Mouse (Mus musculus): ENCODE data around the gene Rbfox2. TPM values are rescaled to one million over a fixed set of nuclear protein-coding genes. Genes with fewer than 3 reads are reported as not detected.

The Rbfox2 gene
- total and polyA plus RNA-seq, 2 experiments from 2014 or later, result 135 to 470 TPM

DNA sequence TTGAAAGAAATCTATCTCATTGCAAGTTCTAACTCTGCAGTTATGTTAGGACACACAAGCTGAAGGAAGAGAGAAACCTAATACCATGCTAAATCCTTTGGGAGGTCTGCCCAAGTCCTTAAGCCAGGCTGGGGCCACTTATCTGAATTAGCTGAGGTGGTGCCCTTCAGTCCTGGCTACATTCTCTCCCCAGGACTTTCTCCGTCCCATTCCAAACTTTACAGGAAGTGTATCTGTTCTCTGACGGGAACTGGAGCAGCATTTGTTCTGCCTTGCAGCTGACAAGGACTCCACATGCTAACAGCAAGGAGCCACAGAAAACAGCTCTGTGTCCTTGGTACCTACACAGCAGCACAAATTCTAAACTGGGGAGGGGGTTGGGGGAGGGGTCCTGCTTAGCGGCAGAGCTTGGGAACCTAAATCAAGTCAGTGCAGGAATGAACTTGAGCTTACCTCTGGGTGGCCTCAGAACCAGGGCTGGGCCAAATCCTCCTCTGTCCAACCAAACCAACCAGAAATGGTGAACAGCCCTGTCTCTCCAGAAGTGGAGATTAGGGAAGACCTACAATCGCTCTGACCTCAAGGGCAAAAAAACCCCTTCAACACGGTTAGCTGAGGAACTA is 91.5 kb downstream of the Rbfox2 start:
- DNase-seq (no peak), ATAC-seq (no peak)
- no peak for TF ChIP-seq CTCF (IDR thresholded peaks at IDR 0.05; ENCODE audit: low read depth)
- no peak overlapping the region for H3K27ac ChIP-seq (ENCODE audit: low read depth, low read length)
- no peak overlapping the region for H3K9ac ChIP-seq
- H3K4me3 ChIP-seq (ENCODE audit: low read depth, low read length), result no peak overlapping the region
- WGBS, result 17% methylated on average over 5 of the region's 5 CpGs
- no peaks in the 10 kb centered on the region for H3K9me3 ChIP-seq (ENCODE audit: low read length)
- peaks cover 3% of the 10 kb centered on the region; the same call in 1 of the 2 replicates for H3K36me3 ChIP-seq (ENCODE audit: insufficient read depth)
- no peak overlapping the region for H3K4me2 ChIP-seq (ENCODE audit: low read depth)
- H3K27me3 ChIP-seq (ENCODE audit: insufficient read depth, low read length), result no peaks in the 10 kb centered on the region
- H3K4me1 ChIP-seq (ENCODE audit: insufficient read depth), result no peaks in the 10 kb centered on the region

DNA sequence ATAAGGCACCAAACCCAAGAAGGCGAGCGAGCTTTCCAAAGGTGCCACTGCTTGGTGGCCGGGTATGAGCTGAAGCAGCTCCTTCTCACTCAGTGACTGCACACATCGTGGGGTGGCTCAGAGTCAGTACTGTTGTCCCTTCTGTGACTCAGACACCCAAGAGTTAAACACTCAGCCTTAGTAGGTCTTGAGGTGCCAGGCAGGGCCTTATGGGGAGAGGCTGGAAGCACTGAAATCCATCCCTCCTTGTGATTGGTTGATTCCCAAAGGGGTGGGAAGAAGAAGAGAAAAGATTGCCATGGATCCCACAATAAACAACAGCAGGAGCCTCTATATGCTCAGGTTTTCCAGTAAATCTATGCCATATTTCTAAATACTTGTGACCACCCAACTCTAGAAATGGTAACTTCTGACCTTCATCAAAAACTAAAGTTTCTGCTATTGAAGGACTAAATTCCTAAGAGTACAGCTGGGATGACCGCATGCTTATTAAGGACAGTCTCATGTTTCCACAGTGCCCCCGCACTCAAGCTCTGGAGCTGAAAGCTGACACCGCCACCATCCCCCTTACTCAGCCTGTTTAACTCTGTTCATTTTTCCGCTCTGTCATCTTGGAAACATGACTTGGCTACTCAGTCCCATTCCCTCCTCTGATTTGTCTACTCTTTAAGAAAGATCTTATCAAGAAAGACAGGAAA is 92.2 kb downstream of the Rbfox2 start:
- ATAC-seq (no peak), DNase-seq (no peak)
- H3K27me3 ChIP-seq (ENCODE audit: insufficient read depth, low read length), result no peaks in the 10 kb centered on the region
- no peak overlapping the region for H3K4me3 ChIP-seq (ENCODE audit: low read depth, low read length)
- 42% methylated on average over 8 of the region's 8 CpGs for WGBS
- H3K9me3 ChIP-seq (ENCODE audit: low read length), result no peaks in the 10 kb centered on the region
- H3K27ac ChIP-seq (ENCODE audit: low read depth, low read length), result no peak overlapping the region
- TF ChIP-seq CTCF (IDR thresholded peaks at IDR 0.05; ENCODE audit: low read depth), result no peak
- no peak overlapping the region for H3K4me2 ChIP-seq (ENCODE audit: low read depth)
- H3K4me1 ChIP-seq (ENCODE audit: insufficient read depth), result no peaks in the 10 kb centered on the region
- no peak overlapping the region for H3K9ac ChIP-seq
- peaks cover 3% of the 10 kb centered on the region; the same call in 1 of the 2 replicates for H3K36me3 ChIP-seq (ENCODE audit: insufficient read depth)

DNA sequence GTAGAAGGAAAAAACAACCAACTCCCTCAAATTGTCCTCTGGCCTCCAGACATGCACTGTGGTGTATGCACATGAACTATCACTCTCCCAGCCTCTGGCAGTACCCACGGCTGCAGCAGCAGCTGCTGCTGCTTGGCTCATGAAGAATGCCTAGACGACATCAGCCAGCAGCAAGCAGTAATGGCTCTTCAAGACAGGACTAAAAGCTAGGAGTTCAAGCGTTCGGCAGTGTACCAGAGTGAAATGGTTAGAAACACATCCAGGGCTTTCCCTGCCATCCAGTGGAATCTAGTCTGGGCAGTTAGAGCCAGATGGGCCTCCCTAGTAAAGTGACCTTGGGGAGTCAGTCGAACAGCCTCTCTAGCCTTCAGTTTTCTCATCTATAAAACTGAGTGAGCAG is 93.0 kb downstream of the Rbfox2 start:
- Histone ChIP-seq H3K4me2 (ENCODE audit: low read depth) (no peak overlapping the region), H3K36me3 (ENCODE audit: insufficient read depth) (peaks cover 3% of the 10 kb centered on the region; the same call in 1 of the 2 replicates), H3K9me3 (ENCODE audit: low read length) (no peaks in the 10 kb centered on the region), H3K4me1 (ENCODE audit: insufficient read depth) (no peaks in the 10 kb centered on the region), H3K9ac (no peak overlapping the region), H3K27me3 (ENCODE audit: insufficient read depth, low read length) (no peaks in the 10 kb centered on the region), H3K4me3 (ENCODE audit: low read depth, low read length) (no peak overlapping the region), H3K27ac (ENCODE audit: low read depth, low read length) (no peak overlapping the region)
- ATAC-seq, result no peak
- DNase-seq, result no peak
- 47% methylated on average over 5 of the region's 5 CpGs for WGBS
- TF ChIP-seq CTCF (IDR thresholded peaks at IDR 0.05; ENCODE audit: low read depth), result no peak

DNA sequence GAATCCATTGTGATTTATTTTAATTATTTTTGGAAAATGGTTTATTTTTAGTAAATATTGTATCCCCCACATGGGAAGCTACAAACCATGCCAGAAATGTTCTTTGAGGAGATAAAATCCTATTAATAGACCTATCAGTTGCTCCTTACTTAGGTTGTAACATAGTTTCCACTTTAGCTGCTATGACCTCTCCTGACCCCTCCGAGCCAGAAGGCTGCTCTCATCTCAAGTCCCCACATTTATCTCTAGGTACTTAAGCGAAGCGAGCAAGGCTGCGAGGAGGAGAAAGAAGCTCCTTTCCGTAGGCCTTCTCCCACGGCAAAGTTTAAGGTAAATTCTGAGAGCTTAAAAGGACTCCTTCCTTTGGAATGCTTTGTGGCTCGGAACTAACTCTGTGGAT is 94.0 kb downstream of the Rbfox2 start:
- peaks cover 3% of the 10 kb centered on the region; the same call in 1 of the 2 replicates for H3K36me3 ChIP-seq (ENCODE audit: insufficient read depth)
- no peak overlapping the region for H3K4me2 ChIP-seq (ENCODE audit: low read depth)
- no peak for TF ChIP-seq CTCF (IDR thresholded peaks at IDR 0.05; ENCODE audit: low read depth)
- H3K4me1 ChIP-seq (ENCODE audit: insufficient read depth), result no peaks in the 10 kb centered on the region
- no peak for ATAC-seq
- H3K4me3 ChIP-seq (ENCODE audit: low read depth, low read length), result no peak overlapping the region
- H3K27ac ChIP-seq (ENCODE audit: low read depth, low read length), result no peak overlapping the region
- DNase-seq, result no peak
- no peaks in the 10 kb centered on the region for H3K9me3 ChIP-seq (ENCODE audit: low read length)
- WGBS, result 79% methylated on average over 7 of the region's 7 CpGs
- H3K9ac ChIP-seq, result no peak overlapping the region
- no peaks in the 10 kb centered on the region for H3K27me3 ChIP-seq (ENCODE audit: insufficient read depth, low read length)

DNA sequence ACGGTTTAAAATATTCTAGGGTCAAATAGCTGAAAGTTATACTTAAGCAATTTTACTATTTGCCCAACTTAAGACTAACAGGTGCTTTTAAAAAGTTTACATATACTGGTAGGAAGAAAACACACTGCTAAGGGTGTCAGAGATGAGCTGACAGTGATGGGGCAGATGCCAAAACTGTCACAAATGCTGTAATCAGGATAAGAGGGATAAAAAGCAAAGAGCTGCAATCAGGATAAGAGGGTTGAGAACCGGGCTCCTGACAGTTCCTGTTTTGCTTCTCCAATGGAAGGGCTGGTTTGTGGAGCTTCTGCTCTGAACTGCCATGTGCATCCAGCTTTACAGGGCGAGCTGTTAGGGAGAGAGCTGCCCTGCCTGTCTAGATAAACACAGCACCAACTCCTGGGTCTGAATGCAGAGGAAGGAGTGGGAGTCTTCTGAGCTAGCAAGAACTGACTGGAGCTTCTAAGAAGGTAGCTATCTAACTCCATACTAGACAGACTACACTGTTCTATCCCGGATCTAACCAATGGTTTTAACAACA is 94.5 kb downstream of the Rbfox2 start:
- Histone ChIP-seq H3K27ac (ENCODE audit: low read depth, low read length) (no peak overlapping the region), H3K4me1 (ENCODE audit: insufficient read depth) (no peaks in the 10 kb centered on the region), H3K36me3 (ENCODE audit: insufficient read depth) (peaks cover 3% of the 10 kb centered on the region; the same call in 1 of the 2 replicates), H3K4me2 (ENCODE audit: low read depth) (no peak overlapping the region), H3K9me3 (ENCODE audit: low read length) (no peaks in the 10 kb centered on the region), H3K4me3 (ENCODE audit: low read depth, low read length) (no peak overlapping the region), H3K9ac (no peak overlapping the region), H3K27me3 (ENCODE audit: insufficient read depth, low read length) (no peaks in the 10 kb centered on the region)
- ATAC-seq (no peak), DNase-seq (no peak)
- no peak for TF ChIP-seq CTCF (IDR thresholded peaks at IDR 0.05; ENCODE audit: low read depth)
- WGBS, result 77% methylated on average over 4 of the region's 4 CpGs

DNA sequence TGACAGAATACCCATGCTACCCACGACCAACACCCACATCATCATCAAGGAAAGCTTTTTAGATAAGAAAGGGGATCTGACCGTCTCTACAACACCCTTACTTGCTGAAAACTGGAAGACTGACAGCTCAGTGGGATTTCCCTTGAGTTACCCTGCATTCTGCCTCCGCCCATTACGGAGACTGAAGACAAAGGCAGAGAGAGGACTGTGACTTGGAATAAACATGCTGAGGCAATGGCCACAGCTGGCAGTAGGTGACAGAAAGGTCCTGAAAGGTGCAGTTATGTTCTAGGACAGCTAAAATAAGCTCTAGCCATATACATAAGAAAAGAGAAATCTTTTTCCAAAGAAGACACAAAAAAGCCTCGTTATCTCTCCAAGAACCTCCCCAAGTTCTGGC is 99.8 kb downstream of the Rbfox2 start:
- no peaks in the 10 kb centered on the region for H3K27me3 ChIP-seq (ENCODE audit: insufficient read depth, low read length)
- DNase-seq (no peak), ATAC-seq (no peak)
- no peaks in the 10 kb centered on the region for H3K36me3 ChIP-seq (ENCODE audit: insufficient read depth)
- no peak overlapping the region for H3K27ac ChIP-seq (ENCODE audit: low read depth, low read length)
- 65% methylated on average over 5 of the region's 5 CpGs for WGBS
- no peak overlapping the region for H3K4me3 ChIP-seq (ENCODE audit: low read depth, low read length)
- no peak for TF ChIP-seq CTCF (IDR thresholded peaks at IDR 0.05; ENCODE audit: low read depth)
- H3K9me3 ChIP-seq (ENCODE audit: low read length), result no peaks in the 10 kb centered on the region
- no peak overlapping the region for H3K4me2 ChIP-seq (ENCODE audit: low read depth)
- 0 out of 2 replicates have a peak, but pooled peaks cover 6% of the 10 kb centered on the region for H3K4me1 ChIP-seq (ENCODE audit: insufficient read depth)
- H3K9ac ChIP-seq, result no peak overlapping the region

DNA sequence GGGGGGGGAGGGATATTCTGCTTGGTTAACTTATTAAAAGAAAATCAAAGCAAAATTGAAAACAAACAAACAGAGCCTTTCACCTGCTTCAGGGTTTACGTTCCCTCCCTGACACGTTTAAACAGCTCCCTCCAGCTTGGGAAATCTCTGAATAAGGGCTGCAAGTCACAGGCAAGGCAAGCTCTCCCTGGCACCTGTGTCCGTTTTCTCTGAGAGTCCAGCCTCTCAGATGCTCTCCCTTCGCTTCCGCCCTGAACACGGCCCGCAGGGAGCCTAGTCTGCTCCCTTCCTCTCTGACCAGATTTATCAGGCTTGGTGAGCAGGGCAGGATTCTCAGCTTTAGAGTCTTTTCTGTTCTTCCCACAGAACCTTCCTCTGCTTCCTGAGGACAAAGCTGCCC is 101.9 kb downstream of the Rbfox2 start:
- Histone ChIP-seq H3K27ac (ENCODE audit: low read depth, low read length) (no peak overlapping the region), H3K36me3 (ENCODE audit: insufficient read depth) (no peaks in the 10 kb centered on the region), H3K9ac (no peak overlapping the region), H3K4me1 (ENCODE audit: insufficient read depth) (0 out of 2 replicates have a peak, but pooled peaks cover 6% of the 10 kb centered on the region), H3K9me3 (ENCODE audit: low read length) (no peaks in the 10 kb centered on the region), H3K27me3 (ENCODE audit: insufficient read depth, low read length) (no peaks in the 10 kb centered on the region), H3K4me3 (ENCODE audit: low read depth, low read length) (no peak overlapping the region), H3K4me2 (ENCODE audit: low read depth) (no peak overlapping the region)
- DNase-seq (no peak), ATAC-seq (no peak)
- TF ChIP-seq CTCF (IDR thresholded peaks at IDR 0.05; ENCODE audit: low read depth), result no peak
- 65% methylated on average over 7 of the region's 7 CpGs for WGBS
